Mouse (Mus musculus) cerebellum, adult 2 months (tissue): ENCODE data around the gene Gm11034.

Experiments
- CTCF ChIP-seq: fragments of 200-500 bp; IDR thresholded peaks from 2 replicates; pipeline ENCODE4 v1.5.1; 2011; ENCODE audit warnings: low read depth, mild to moderate bottlenecking, control low read depth, low read length, moderate library complexity, borderline replicate concordance; ENCODE audit not compliant: insufficient read depth
- POLR2A ChIP-seq: fragments of 200-500 bp; IDR thresholded peaks from 2 replicates; pipeline ENCODE4 v1.6.1; 2011; ENCODE audit warnings: low read length, control low read depth, borderline replicate concordance; ENCODE audit not compliant: insufficient read depth

DNA sequence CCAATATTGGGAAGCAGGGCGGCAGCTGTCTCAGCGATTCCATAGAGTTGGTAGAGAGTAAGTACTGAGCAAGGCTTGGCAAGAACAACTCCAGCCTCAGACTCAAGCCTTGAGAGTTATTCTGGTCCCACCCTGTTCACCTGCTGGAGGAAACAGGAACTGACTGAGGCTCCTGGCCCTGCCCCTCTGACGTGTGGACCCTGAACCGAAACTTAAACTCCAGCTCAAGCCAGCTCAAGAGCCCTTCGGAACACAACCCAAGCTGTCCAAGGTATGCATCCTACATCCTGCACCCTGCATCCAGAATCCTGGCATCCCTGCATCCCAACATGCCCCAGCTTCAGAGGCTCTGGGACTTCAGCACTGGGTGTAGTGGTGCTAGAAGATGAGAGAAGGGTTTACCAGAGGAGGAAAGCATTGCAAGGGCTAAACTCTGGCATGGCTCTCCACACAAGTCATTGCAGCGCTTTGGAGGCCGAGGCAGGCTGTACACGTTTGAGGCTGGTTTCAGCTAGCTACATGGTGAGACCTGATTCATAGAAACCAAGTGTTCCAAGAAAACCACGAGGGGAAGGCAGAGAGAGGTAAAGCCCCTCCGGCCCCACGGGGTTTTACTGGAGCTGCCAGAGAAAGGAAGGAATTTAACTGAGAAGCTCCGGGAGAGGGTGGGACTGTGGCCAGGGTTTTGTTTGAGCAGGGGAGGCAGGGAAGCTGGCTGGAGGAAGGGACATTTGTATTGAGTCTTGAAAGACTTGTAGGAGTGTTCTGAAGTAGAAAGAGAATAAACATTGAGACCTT lies 23.8 kb downstream of the Gm11034 start, which contains the start of gene Hsh2d:
- TF ChIP-seq CTCF: no peak
- TF ChIP-seq POLR2A: no peak
